Comparison of ENCODE assay signal across 26 mouse cellular contexts in the genomic region with DNA sequence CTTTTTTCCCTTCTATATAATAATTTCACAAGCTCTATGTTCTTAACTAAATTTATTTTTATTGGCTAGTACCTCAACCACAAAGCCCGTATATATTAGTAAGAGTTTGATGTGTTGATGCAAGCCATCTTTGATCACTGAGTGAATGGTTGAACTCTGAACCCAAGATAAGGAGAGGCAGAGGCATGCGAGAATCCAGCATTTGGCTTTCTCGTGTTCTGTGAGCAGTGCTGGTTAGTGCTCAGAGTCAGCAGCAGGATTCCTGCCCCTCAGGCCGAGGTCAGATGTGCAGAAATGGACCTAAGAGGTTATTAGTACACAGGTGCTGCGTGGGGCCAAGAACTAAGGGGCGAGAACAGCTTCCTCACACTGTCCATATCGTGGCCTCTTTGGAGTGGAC.
"Had no signal": no experiment of that assay in that cellular context is flagged by ENCODE, and none has a peak within 500 bp of the region (broad histone marks: within the 10 kb centered on the region; RNA-seq: fewer than 3 reads in every experiment).

No protein-coding gene starts in this region.

- DNase-seq: gastrocnemius, postnatal 14 days; gastrocnemius, postnatal 36 days; heart, adult 18-20 months; heart, postnatal 10 days; heart, postnatal 4 days; kidney, adult 11 months; kidney, adult 2 months; kidney, adult 9 months; kidney, postnatal 14 days; kidney, postnatal 36 days; liver had no signal

- H3K4me2 ChIP-seq: heart, embryonic 12.5 days; hindbrain, embryonic 12.5 days; hindbrain, embryonic 14.5 days; kidney, embryonic 15.5 days; limb, embryonic 12.5 days; liver, embryonic 12.5 days had no signal

- H3K9ac ChIP-seq: heart, embryonic 12.5 days; hindbrain, embryonic 12.5 days; hindbrain, embryonic 14.5 days; kidney, embryonic 15.5 days; limb, embryonic 12.5 days; liver, embryonic 12.5 days; liver, embryonic 14.5 days had no signal

- ATAC-seq: hindbrain, embryonic 16.5 days; inflammation-experienced regulatory T-cells, adult 6 months; liver, embryonic 12.5 days had no signal

- H3K4me3 ChIP-seq: heart, embryonic 10.5 days; heart, embryonic 12.5 days; hindbrain, embryonic 10.5 days; hindbrain, embryonic 12.5 days; kidney, embryonic 15.5 days; layer of hippocampus, adult 2 months; left cerebral cortex, adult 2 months; limb, embryonic 10.5 days; limb, embryonic 12.5 days; liver, embryonic 12.5 days had no signal

- H3K36me3 ChIP-seq: heart, embryonic 10.5 days; heart, embryonic 12.5 days; hindbrain, embryonic 10.5 days; hindbrain, embryonic 12.5 days; limb, embryonic 10.5 days; limb, embryonic 12.5 days had no signal

- H3K27me3 ChIP-seq: heart, embryonic 12.5 days; hindbrain, embryonic 12.5 days; kidney, embryonic 15.5 days; limb, embryonic 12.5 days; liver, embryonic 12.5 days had no signal

- H3K4me1 ChIP-seq: hindbrain, embryonic 10.5 days; hindbrain, embryonic 12.5 days; kidney, embryonic 15.5 days; limb, embryonic 10.5 days; limb, embryonic 12.5 days; liver, embryonic 12.5 days had no signal

- H3K9me3 ChIP-seq: heart, embryonic 10.5 days; heart, embryonic 12.5 days; hindbrain, embryonic 10.5 days; hindbrain, embryonic 12.5 days; kidney, embryonic 15.5 days; limb, embryonic 10.5 days; limb, embryonic 12.5 days; liver, embryonic 12.5 days had no signal

- H3K27ac ChIP-seq: heart, embryonic 10.5 days; hindbrain, embryonic 10.5 days; hindbrain, embryonic 12.5 days; hindbrain, embryonic 14.5 days; kidney, embryonic 15.5 days; kidney, postnatal 0 days; layer of hippocampus, adult 2 months; left cerebral cortex, adult 2 months; limb, embryonic 10.5 days; limb, embryonic 12.5 days; liver, embryonic 12.5 days; liver, embryonic 14.5 days had no signal
